Mouse (Mus musculus): ENCODE results near the gene Agpat4. TPM values are rescaled to one million over a fixed set of nuclear protein-coding genes. Genes with fewer than 3 reads are reported as not detected.

Agpat4 gene
- polyA plus RNA-seq, 1 experiment = 1.0 TPM

DNA sequence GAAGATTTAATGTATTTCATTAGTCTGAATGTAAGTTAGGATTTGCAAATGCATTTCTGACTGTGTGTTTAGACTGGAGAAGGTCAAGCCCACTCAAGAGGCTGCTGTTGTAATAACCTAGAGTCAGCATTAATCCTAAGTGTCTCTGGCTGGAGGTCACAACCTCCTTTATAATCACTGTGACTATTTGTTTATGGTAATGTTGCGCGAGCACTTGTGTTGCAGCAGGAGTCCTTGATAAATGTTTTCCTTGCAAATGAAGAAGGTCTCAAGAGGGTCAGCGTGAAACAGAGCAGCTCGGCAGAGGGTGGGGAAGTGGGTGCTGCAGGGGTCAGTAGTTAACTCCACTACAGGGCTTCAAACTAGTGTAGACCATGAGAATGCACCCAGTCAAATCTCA, 57.1 kb downstream of the Agpat4 start:
- TF ChIP-seq GATA1 (IDR thresholded peaks at IDR 0.05; ENCODE audit: borderline replicate concordance, low read length) (no peak), FLI1 (IDR thresholded peaks at IDR 0.05; ENCODE audit: low read length) (no peak)
- Histone ChIP-seq H3K36me3 (replicated peaks; ENCODE audit: low read length) (no peaks in the 10 kb centered on the region), H3K4me1 (peaks cover 8% of the 10 kb centered on the region), H3K9me3 (peaks cover 32% of the 10 kb centered on the region), H3K4me3 (replicated peaks) (no peak overlapping the region), H3K27me3 (replicated peaks) (no peaks in the 10 kb centered on the region)

DNA sequence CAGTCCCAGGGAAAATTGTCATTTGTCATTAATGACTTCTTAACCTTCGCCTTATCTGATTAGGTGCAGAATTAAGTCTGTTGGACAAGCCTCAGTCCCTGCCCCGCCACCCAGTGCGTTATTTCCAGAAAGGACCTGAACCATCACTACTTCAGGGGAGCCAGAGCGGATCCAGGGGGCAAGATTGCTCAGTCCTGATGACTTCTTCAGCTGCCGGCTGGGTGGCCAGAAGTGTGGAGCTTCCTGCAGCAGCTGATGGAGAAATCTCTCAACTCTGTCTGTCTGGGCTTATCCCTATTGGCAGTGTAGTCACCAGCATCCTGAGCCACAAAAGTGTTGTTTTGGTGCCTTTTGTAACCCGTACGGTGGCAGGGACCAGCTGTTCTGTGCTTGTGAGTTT, 60.8 kb downstream of the Agpat4 start:
- H3K4me3 ChIP-seq (replicated peaks) = no peak overlapping the region
- no peaks in the 10 kb centered on the region for H3K36me3 ChIP-seq (replicated peaks; ENCODE audit: low read length)
- H3K27me3 ChIP-seq (replicated peaks) = no peaks in the 10 kb centered on the region
- no peaks in the 10 kb centered on the region for H3K4me1 ChIP-seq
- TF ChIP-seq FLI1 (IDR thresholded peaks at IDR 0.05; ENCODE audit: low read length) = no peak
- no peak for TF ChIP-seq GATA1 (IDR thresholded peaks at IDR 0.05; ENCODE audit: borderline replicate concordance, low read length)
- H3K9me3 ChIP-seq = peaks cover 29% of the 10 kb centered on the region

DNA sequence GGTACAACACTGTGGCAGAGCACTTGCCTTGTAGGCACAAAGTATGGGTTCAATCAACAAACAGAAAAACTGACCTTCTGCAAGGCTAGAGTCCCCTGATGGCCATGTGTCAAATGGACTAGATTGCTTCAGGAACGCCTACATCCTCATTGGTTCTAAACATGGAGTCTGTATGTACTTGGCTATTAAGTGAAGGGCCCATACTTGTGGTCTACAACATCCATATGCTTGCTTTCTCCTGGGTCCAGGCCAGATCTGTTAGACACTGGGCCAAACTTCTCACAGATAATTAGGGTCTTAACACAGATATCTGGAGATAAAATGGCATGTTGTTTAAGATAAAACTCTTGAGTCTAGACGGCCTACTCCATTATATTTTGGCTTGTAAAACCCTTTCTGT, 61.3 kb downstream of the Agpat4 start:
- Histone ChIP-seq H3K36me3 (replicated peaks; ENCODE audit: low read length) (no peaks in the 10 kb centered on the region), H3K27me3 (replicated peaks) (no peaks in the 10 kb centered on the region), H3K9me3 (peaks cover 29% of the 10 kb centered on the region), H3K4me1 (no peaks in the 10 kb centered on the region), H3K4me3 (replicated peaks) (no peak overlapping the region)
- TF ChIP-seq FLI1 (IDR thresholded peaks at IDR 0.05; ENCODE audit: low read length) = no peak
- TF ChIP-seq GATA1 (IDR thresholded peaks at IDR 0.05; ENCODE audit: borderline replicate concordance, low read length) = no peak

DNA sequence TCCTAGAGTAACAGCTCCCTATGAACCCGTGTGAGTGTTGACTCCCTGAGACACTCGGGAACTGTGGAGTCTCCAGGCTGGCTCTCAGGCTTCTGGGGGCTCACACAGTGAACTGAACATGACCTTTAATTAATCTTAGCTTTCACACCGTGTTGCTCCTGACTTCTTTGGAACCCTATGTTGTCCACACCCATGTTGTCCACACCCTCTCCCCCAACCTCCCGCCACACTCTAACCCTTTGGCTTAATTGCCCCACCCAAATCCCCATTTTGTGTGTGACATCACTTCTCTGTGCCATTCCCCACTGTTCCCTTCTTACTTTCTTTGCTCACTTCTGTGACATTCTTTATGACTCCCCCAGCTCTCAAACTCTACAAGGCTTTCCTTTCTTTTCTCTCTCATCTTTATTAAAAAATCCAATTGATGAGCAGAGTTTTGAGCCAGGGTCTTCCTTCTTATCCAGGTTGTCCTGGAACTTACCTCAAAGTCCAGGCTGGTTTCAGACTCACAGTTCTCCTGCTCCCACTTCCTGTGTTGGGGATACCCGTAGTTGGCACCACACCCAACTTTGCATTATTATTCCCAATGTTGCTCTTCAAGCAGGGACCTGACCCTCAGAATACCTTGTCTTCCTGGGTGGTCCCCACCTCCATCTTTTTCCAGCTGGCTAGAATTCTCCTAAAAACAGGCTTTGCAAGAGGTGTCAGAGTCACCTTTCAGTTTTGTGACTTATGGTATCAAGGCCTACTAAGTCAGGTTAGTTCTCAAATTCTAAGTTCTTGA, 64.4 kb downstream of the Agpat4 start:
- H3K9me3 ChIP-seq = peaks cover 14% of the 10 kb centered on the region
- H3K36me3 ChIP-seq (replicated peaks; ENCODE audit: low read length) = no peaks in the 10 kb centered on the region
- no peak for TF ChIP-seq FLI1 (IDR thresholded peaks at IDR 0.05; ENCODE audit: low read length)
- TF ChIP-seq GATA1 (IDR thresholded peaks at IDR 0.05; ENCODE audit: borderline replicate concordance, low read length) = no peak
- no peak overlapping the region for H3K4me3 ChIP-seq (replicated peaks)
- H3K4me1 ChIP-seq = no peaks in the 10 kb centered on the region
- H3K27me3 ChIP-seq (replicated peaks) = no peaks in the 10 kb centered on the region

DNA sequence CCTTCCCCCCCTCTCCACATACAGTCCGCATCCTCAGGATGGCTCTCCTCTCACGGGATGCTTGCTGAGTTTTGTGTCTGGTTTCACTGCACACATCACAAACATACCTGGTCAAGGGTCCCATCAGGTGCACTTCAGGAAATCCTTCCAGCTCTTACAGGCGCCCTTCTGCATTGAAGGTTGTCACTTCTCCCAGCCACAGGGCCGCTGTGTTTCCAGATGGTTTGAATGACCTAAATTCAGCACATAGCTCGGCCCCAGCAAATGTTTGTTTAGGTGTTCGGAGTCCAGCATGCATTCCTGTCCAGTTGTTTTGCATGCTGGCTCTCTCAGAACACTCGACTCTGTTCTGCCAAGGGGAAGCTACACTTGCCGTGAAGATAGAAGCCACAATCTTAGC, 65.8 kb downstream of the Agpat4 start:
- no peaks in the 10 kb centered on the region for H3K27me3 ChIP-seq (replicated peaks)
- TF ChIP-seq FLI1 (IDR thresholded peaks at IDR 0.05; ENCODE audit: low read length) = no peak
- no peak for TF ChIP-seq GATA1 (IDR thresholded peaks at IDR 0.05; ENCODE audit: borderline replicate concordance, low read length)
- H3K4me1 ChIP-seq = no peaks in the 10 kb centered on the region
- 0 out of 2 replicates have a peak, but pooled peaks cover 5% of the 10 kb centered on the region for H3K9me3 ChIP-seq
- no peak overlapping the region for H3K4me3 ChIP-seq (replicated peaks)
- H3K36me3 ChIP-seq (replicated peaks; ENCODE audit: low read length) = no peaks in the 10 kb centered on the region

DNA sequence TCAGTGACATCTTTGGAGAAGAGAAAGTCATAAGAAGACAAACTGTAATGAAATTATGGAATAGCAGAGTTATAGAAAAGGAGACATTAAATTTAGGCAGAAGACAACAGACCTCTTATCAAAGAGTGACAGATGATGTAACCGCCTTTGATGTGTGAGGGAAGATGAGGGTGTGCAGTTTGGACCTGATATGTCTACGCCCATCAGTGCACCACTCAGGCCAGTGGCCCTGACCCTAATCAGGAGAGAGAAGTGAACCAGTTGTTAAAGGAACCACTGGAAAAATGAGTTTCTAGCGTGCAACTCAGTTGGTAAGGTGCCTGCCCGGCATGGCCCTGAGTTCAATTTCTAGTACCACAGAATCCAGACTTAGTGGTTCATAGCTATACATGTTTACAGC, 67.4 kb downstream of the Agpat4 start:
- H3K4me1 ChIP-seq = no peaks in the 10 kb centered on the region
- H3K9me3 ChIP-seq = peaks cover 4% of the 10 kb centered on the region
- TF ChIP-seq FLI1 (IDR thresholded peaks at IDR 0.05; ENCODE audit: low read length) (no peak), GATA1 (IDR thresholded peaks at IDR 0.05; ENCODE audit: borderline replicate concordance, low read length) (no peak)

DNA sequence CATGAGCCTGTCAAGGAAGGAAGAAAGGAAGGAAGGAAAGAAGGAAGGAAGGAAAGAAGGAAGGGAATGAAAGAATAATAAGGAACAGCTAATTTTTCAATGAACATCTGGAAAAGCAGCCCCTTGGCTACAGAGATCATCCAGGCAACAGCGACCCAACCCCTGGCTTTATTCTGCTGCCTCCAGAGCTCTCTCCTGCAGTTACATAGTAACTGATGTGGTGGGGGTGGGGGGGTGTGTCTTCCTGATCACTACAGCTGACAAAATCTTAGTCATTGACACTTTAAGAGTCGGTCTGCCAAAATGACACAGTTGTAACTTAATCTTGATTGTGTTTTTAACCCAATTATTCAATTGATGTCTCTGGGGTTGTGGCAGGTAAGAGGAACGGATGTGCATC, 67.8 kb downstream of the Agpat4 start:
- H3K4me1 ChIP-seq = no peaks in the 10 kb centered on the region
- TF ChIP-seq FLI1 (IDR thresholded peaks at IDR 0.05; ENCODE audit: low read length) (no peak), GATA1 (IDR thresholded peaks at IDR 0.05; ENCODE audit: borderline replicate concordance, low read length) (no peak)
- H3K4me3 ChIP-seq (replicated peaks) = no peak overlapping the region
- peaks cover 4% of the 10 kb centered on the region for H3K9me3 ChIP-seq
- no peaks in the 10 kb centered on the region for H3K36me3 ChIP-seq (replicated peaks; ENCODE audit: low read length)
- H3K27me3 ChIP-seq (replicated peaks) = no peaks in the 10 kb centered on the region

More for the DNA sequence above, 67.4 kb downstream of the Agpat4 start:
- Histone ChIP-seq H3K36me3 (replicated peaks; ENCODE audit: low read length) (no peaks in the 10 kb centered on the region), H3K27me3 (replicated peaks) (no peaks in the 10 kb centered on the region), H3K4me3 (replicated peaks) (no peak overlapping the region)

DNA sequence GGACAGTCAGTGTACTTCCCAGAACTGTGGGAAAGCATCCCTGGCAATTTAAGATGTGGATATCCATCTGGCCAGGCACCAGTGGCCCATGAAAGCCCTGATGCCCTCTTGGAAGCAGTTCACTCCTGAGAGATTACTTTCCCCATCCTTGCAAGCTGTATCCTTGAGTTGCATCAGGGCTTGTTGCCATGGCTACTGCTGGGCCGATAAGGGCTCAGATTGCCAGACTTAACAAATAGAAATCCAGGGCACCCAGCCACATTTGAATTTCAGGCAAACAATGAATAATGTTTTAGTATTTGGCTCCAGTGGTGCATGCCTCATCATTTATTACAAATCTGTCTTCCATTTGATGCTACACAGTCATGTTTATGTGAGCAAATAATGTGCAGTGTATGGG, 69.3 kb downstream of the Agpat4 start:
- Histone ChIP-seq H3K4me3 (replicated peaks) (no peak overlapping the region), H3K9me3 (peaks cover 4% of the 10 kb centered on the region), H3K4me1 (no peaks in the 10 kb centered on the region), H3K27me3 (replicated peaks) (no peaks in the 10 kb centered on the region), H3K36me3 (replicated peaks; ENCODE audit: low read length) (no peaks in the 10 kb centered on the region)
- no peak for TF ChIP-seq FLI1 (IDR thresholded peaks at IDR 0.05; ENCODE audit: low read length)
- no peak for TF ChIP-seq GATA1 (IDR thresholded peaks at IDR 0.05; ENCODE audit: borderline replicate concordance, low read length)

DNA sequence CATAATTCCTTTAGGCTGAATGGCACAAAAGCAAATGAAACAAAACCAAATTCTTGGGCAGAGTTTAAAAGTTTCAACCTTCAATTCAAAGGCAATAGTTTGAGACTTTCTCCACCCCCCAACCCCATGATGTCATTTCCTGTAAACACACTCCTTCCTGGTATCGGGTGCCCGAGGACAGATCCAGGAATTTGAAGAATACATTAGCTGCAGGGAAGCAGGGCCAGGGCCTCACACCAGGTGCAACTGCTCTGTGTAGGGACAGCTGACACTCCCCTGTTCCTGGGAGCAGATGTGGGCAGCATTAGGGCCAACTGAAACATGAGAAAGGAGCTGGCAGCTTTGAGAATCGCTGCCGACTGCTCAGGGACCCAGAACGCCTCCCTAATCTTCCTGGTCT, 76.6 kb downstream of the Agpat4 start:
- Histone ChIP-seq H3K36me3 (replicated peaks; ENCODE audit: low read length) (peaks cover 7% of the 10 kb centered on the region), H3K4me3 (replicated peaks) (peak overlapping the region; percentile 29), H3K9me3 (peaks cover 4% of the 10 kb centered on the region; the same call in 1 of the 2 replicates), H3K27me3 (replicated peaks) (no peaks in the 10 kb centered on the region), H3K4me1 (peaks cover 14% of the 10 kb centered on the region)
- TF ChIP-seq FLI1 (IDR thresholded peaks at IDR 0.05; ENCODE audit: low read length) (no peak), GATA1 (IDR thresholded peaks at IDR 0.05; ENCODE audit: borderline replicate concordance, low read length) (no peak)

DNA sequence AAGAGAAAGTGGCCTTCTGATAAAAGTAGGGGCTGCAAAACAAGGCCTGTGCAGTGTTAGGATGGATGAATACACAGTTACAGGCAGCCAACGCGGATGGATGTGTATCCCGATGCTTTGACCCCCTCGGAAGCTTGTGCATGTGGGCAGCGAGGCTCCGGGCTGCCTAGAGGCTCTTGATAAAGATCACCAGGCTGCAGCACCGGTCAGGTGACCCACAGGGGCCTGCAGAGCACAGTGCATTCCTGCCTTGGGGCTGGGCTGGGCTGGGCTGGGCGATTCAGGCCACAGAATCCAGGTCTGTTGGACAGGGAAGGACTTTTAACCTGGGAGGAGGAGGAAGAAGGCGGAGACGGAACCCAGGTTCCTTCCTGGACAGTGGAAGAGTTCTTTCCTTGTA, 77.1 kb downstream of the Agpat4 start:
- Histone ChIP-seq H3K4me1 (peaks cover 14% of the 10 kb centered on the region), H3K4me3 (replicated peaks) (no peak overlapping the region), H3K9me3 (peaks cover 4% of the 10 kb centered on the region; the same call in 1 of the 2 replicates), H3K36me3 (replicated peaks; ENCODE audit: low read length) (peaks cover 7% of the 10 kb centered on the region), H3K27me3 (replicated peaks) (no peaks in the 10 kb centered on the region)
- TF ChIP-seq GATA1 (IDR thresholded peaks at IDR 0.05; ENCODE audit: borderline replicate concordance, low read length) (no peak), FLI1 (IDR thresholded peaks at IDR 0.05; ENCODE audit: low read length) (no peak)
